Mouse (Mus musculus): ENCODE measurements at regions not wholly inside any gene's neighbourhood (a gene's known extent, or its start where the extent isn't known, plus 50 kb on each side); places are given as distances from the start of the nearest gene placed in this dataset.

GRCm38 (mm10) chr8:36338628-36339027 is 573.0 kb downstream of the Gm19410 start:
- TF ChIP-seq POLR2A (IDR thresholded peaks at IDR 0.05; ENCODE audit: control insufficient read depth, low read depth, low read length) (no peak), CTCF (IDR thresholded peaks at IDR 0.05; ENCODE audit: control insufficient read depth, insufficient read depth, insufficient replicate concordance, low read depth, low read length) (no peak)

Data from testis, adult 2 months (tissue).